Mouse (Mus musculus) kidney, embryonic 14.5 days (tissue): ENCODE measurements around the gene Bach2. TPM values are rescaled to one million over a fixed set of nuclear protein-coding genes. Genes with fewer than 3 reads are reported as not detected.

Experiments used
- ATAC-seq: fragments of 200-750 bp; cut with Nextera tagmentation; 2 replicates; pipeline ENCODE4 v1.8.0; 2017; ENCODE audit warnings: moderate number of reproducible peaks, mild to moderate bottlenecking, moderate TSS enrichment, moderate library complexity; ENCODE audit not compliant: low FRiP score, low TSS enrichment
- H3K27ac ChIP-seq: fragments of 300-500 bp; sonication (generic); 2 replicates; pipeline ENCODE4 v1.5.1; 2014; ENCODE audit warnings: low read depth, mild to moderate bottlenecking, low read length, moderate library complexity, mixed read lengths
- H3K27me3 ChIP-seq: fragments of 300-500 bp; sonication (generic); 2 replicates; pipeline ENCODE4 v1.6.1; 2014; ENCODE audit warnings: mild to moderate bottlenecking, low read length; ENCODE audit not compliant: control insufficient read depth, insufficient read depth
- H3K36me3 ChIP-seq: fragments of 300-500 bp; sonication (generic); 2 replicates; pipeline ENCODE4 v1.6.1; 2014; ENCODE audit warnings: low read length, mixed read lengths; ENCODE audit not compliant: control insufficient read depth, insufficient read depth
- H3K4me1 ChIP-seq: fragments of 300-500 bp; sonication (generic); 2 replicates; pipeline ENCODE4 v1.6.1; 2014; ENCODE audit warnings: low read length, mixed read lengths; ENCODE audit not compliant: control insufficient read depth, insufficient read depth
- H3K4me2 ChIP-seq: fragments of 300-500 bp; sonication (generic); replicated peaks from 2 replicates; pipeline ENCODE4 v1.6.1; 2014; ENCODE audit warnings: low read depth, mild to moderate bottlenecking, low read length
- H3K4me3 ChIP-seq: fragments of 300-500 bp; sonication (generic); 2 replicates; pipeline ENCODE4 v1.5.1; 2014; ENCODE audit warnings: mild to moderate bottlenecking, low read length
- H3K9ac ChIP-seq: fragments of 300-500 bp; sonication (generic); 2 replicates; pipeline ENCODE4 v1.6.1; 2014; ENCODE audit warnings: low read depth, mild to moderate bottlenecking, low read length, moderate library complexity
- H3K9me3 ChIP-seq: fragments of 300-500 bp; sonication (generic); 2 replicates; pipeline ENCODE4 v1.6.1; 2016; ENCODE audit warnings: low read length; ENCODE audit not compliant: control insufficient read depth
- WGBS: fragments of 180-500 bp; shearing (Covaris S2); extraction: QIAGEN DNeasy Blood & Tissue Kit; methylation state at CpG from one replicate; pipeline ENCODE4 v1.1.7; 2014; 5-methylcytosine and 5-hydroxymethylcytosine counted together
- polyA plus RNA-seq: library from polyadenylated mRNA; unstranded; fragments of >200 nt; fragmentation: Nextera tagmentation; extraction: Ambion mirVana; gene quantifications from 2 replicates; pipeline ENCODE4 v1.2.1, GENCODE M21; 2014

Bach2 gene
- polyA plus RNA-seq, 1 experiment from 2014 or later = 13.3 TPM

GRCm38 (mm10) chr4:32376527-32376948 is 137.9 kb downstream of the Bach2 start:
- Histone ChIP-seq H3K4me2 (no peak overlapping the region), H3K36me3 (no peaks in the 10 kb centered on the region), H3K27ac (no peak overlapping the region), H3K9ac (no peak overlapping the region), H3K4me1 (peaks cover 4% of the 10 kb centered on the region; the same call in 1 of the 2 replicates), H3K27me3 (no peaks in the 10 kb centered on the region), H3K9me3 (no peaks in the 10 kb centered on the region), H3K4me3 (no peak overlapping the region)
- ATAC-seq = no peak
- 65% methylated on average over 6 of the region's 6 CpGs for WGBS

- ATAC-seq = no peak
- Histone ChIP-seq H3K4me2 (no peak overlapping the region), H3K9me3 (no peaks in the 10 kb centered on the region), H3K27me3 (no peaks in the 10 kb centered on the region), H3K36me3 (no peaks in the 10 kb centered on the region), H3K4me3 (no peak overlapping the region), H3K9ac (no peak overlapping the region), H3K4me1 (no peaks in the 10 kb centered on the region; the same call in 1 of the 2 replicates), H3K27ac (no peak overlapping the region)
- WGBS = 86% methylated on average over 7 of the region's 7 CpGs
Observed at GRCm38 (mm10) chr4:32379140-32379539, 140.5 kb downstream of the Bach2 start.

GRCm38 (mm10) chr4:32381666-32382381 is 143.2 kb downstream of the Bach2 start:
- no peak overlapping the region for H3K9ac ChIP-seq
- ATAC-seq = no peak
- H3K36me3 ChIP-seq = no peaks in the 10 kb centered on the region
- no peak overlapping the region for H3K4me2 ChIP-seq
- WGBS = 59% methylated on average over 16 of the region's 16 CpGs
- no peak overlapping the region for H3K27ac ChIP-seq
- H3K4me3 ChIP-seq = no peak overlapping the region
- H3K27me3 ChIP-seq = no peaks in the 10 kb centered on the region
- no peaks in the 10 kb centered on the region for H3K9me3 ChIP-seq
- H3K4me1 ChIP-seq = peaks cover 5% of the 10 kb centered on the region; the same call in 1 of the 2 replicates

GRCm38 (mm10) chr4:32385121-32385520 is 146.5 kb downstream of the Bach2 start:
- 93% methylated on average over 2 of the region's 2 CpGs for WGBS
- Histone ChIP-seq H3K9me3 (no peaks in the 10 kb centered on the region), H3K36me3 (no peaks in the 10 kb centered on the region), H3K4me3 (no peak overlapping the region), H3K4me2 (no peak overlapping the region), H3K27me3 (no peaks in the 10 kb centered on the region), H3K4me1 (peaks cover 19% of the 10 kb centered on the region; the same call in 1 of the 2 replicates), H3K27ac (no peak overlapping the region), H3K9ac (no peak overlapping the region)
- no peak for ATAC-seq

DNA sequence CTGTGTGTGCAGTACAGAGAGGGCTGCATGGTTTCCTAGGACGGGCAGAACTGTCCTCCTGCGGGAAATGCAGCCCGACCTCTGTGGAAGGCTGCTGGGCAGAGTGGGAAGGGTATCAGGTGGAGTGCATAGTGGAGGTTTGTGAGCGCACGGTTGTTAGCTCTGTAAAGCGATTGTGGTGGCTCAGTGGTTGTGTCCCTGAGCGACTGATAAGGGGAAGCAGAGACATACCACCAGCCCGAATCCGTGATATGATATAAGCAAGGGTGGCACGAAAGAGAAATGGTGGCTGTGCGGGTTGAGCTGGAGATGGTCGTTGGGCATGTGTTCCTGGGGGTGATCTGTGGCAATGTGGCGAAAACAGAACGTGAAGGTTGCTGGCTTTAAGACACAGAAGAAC is 147.0 kb downstream of the Bach2 start:
- H3K4me2 ChIP-seq = no peak overlapping the region
- no peaks in the 10 kb centered on the region for H3K9me3 ChIP-seq
- no peak overlapping the region for H3K4me3 ChIP-seq
- no peak for ATAC-seq
- no peak overlapping the region for H3K9ac ChIP-seq
- 93% methylated on average over 14 of the region's 14 CpGs for WGBS
- H3K36me3 ChIP-seq = no peaks in the 10 kb centered on the region
- no peak overlapping the region for H3K27ac ChIP-seq
- H3K27me3 ChIP-seq = no peaks in the 10 kb centered on the region
- H3K4me1 ChIP-seq = peaks cover 19% of the 10 kb centered on the region; the same call in 1 of the 2 replicates

- no peaks in the 10 kb centered on the region for H3K36me3 ChIP-seq
- H3K4me1 ChIP-seq = peaks cover 19% of the 10 kb centered on the region; the same call in 1 of the 2 replicates
- H3K27ac ChIP-seq = no peak overlapping the region
- H3K9me3 ChIP-seq = no peaks in the 10 kb centered on the region
- no peak for ATAC-seq
- H3K4me3 ChIP-seq = no peak overlapping the region
- 50% methylated on average over 10 of the region's 10 CpGs for WGBS
- H3K4me2 ChIP-seq = no peak overlapping the region
- no peak overlapping the region for H3K9ac ChIP-seq
- H3K27me3 ChIP-seq = no peaks in the 10 kb centered on the region
Observed at GRCm38 (mm10) chr4:32386346-32386745, 147.7 kb downstream of the Bach2 start.

- no peak overlapping the region for H3K27ac ChIP-seq
- no peak overlapping the region for H3K4me2 ChIP-seq
- H3K4me1 ChIP-seq = peaks cover 19% of the 10 kb centered on the region; the same call in 1 of the 2 replicates
- no peak overlapping the region for H3K4me3 ChIP-seq
- no peaks in the 10 kb centered on the region for H3K36me3 ChIP-seq
- no peaks in the 10 kb centered on the region for H3K27me3 ChIP-seq
- no peaks in the 10 kb centered on the region for H3K9me3 ChIP-seq
- no peak for ATAC-seq
- H3K9ac ChIP-seq = 0 out of 2 replicates have a peak overlapping the region, but pooled peaks have one; percentile 5
- 72% methylated on average over 8 of the region's 8 CpGs for WGBS
Observed at GRCm38 (mm10) chr4:32386931-32387330, 148.3 kb downstream of the Bach2 start.

DNA sequence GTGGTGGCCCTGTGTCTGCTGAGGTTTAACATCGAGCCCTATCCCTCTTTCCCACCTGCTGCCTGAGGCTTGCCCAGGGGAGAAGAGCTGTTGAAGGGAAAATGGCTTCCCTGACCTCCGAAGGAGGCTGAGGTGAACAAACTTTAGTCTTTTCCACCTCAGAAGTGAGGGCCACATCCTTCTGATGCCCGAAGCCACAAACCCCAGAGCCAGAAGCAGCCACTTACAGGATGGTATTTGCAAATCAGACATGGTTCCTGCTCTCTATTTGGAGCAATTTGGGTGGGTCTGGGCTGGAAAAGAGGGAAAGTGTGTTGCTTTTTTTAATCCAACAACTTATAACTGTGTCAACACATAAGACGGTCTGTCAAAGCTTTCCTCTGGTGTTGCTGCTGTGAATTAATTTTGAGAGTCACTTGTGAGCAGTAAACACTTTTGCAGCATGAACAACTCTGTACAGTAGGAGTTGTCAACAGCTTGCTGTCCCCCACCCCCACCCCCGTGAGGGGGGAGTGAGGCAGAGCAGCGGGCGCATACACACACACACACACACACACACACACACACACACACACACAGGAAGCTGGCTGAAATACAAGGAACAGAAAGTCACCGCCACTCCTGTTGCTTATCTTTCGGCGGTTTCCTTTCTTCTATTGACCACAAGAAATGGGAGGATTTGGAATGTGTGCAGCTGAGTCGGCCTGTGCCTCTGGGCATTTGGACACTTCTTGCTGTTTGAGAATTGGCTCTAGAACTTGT is 149.1 kb downstream of the Bach2 start:
- 45% methylated on average over 11 of the region's 11 CpGs for WGBS
- ATAC-seq = no peak
- Histone ChIP-seq H3K27ac (no peak overlapping the region), H3K36me3 (no peaks in the 10 kb centered on the region), H3K4me3 (no peak overlapping the region), H3K9me3 (no peaks in the 10 kb centered on the region), H3K27me3 (no peaks in the 10 kb centered on the region), H3K4me1 (peaks cover 19% of the 10 kb centered on the region; the same call in 1 of the 2 replicates), H3K4me2 (no peak overlapping the region), H3K9ac (no peak overlapping the region)

- H3K36me3 ChIP-seq = no peaks in the 10 kb centered on the region
- no peak overlapping the region for H3K4me2 ChIP-seq
- H3K27me3 ChIP-seq = no peaks in the 10 kb centered on the region
- H3K9ac ChIP-seq = no peak overlapping the region
- H3K9me3 ChIP-seq = no peaks in the 10 kb centered on the region
- WGBS = 75% methylated on average over 9 of the region's 9 CpGs
- ATAC-seq = no peak
- peaks cover 19% of the 10 kb centered on the region; the same call in 1 of the 2 replicates for H3K4me1 ChIP-seq
- H3K4me3 ChIP-seq = no peak overlapping the region
- no peak overlapping the region for H3K27ac ChIP-seq
Observed at GRCm38 (mm10) chr4:32388564-32388963, 150.0 kb downstream of the Bach2 start.
